Mouse (Mus musculus) G1E (cell line): ENCODE measurements at regions not wholly inside any gene's neighbourhood (a gene's known extent, or its start where the extent isn't known, plus 50 kb on each side); places are given as distances from the start of the nearest gene placed in this dataset.

Experiments used
- CTCF ChIP-seq: IDR thresholded peaks from 2 replicates; pipeline ENCODE4 v1.5.1; 2012; ENCODE audit warnings: low read depth, low read length, inconsistent platforms, mixed read lengths
- GATA1 ChIP-seq: IDR thresholded peaks from 2 replicates; pipeline ENCODE4 v1.6.1; 2012; ENCODE audit warnings: borderline replicate concordance, low read length, inconsistent platforms, mixed read lengths
- GATA2 ChIP-seq: IDR thresholded peaks from 2 replicates; pipeline ENCODE4 v1.6.1; 2012; ENCODE audit warnings: low read depth, low read length, inconsistent platforms, borderline replicate concordance
- POLR2AphosphoS5 ChIP-seq: IDR thresholded peaks from 2 replicates; pipeline ENCODE4 v1.6.1; 2012; ENCODE audit warnings: low read depth, low read length, inconsistent platforms; ENCODE audit not compliant: insufficient replicate concordance
- TAL1 ChIP-seq: conservative IDR thresholded peaks from 2 replicates; pipeline ENCODE4 v1.6.1; 2012; ENCODE audit warnings: low read depth, low read length, inconsistent platforms, mixed read lengths

- TF ChIP-seq TAL1: no peak
- no peak for TF ChIP-seq CTCF
- no peak for TF ChIP-seq POLR2AphosphoS5
- no peak for TF ChIP-seq GATA1
- TF ChIP-seq GATA2: no peak
These were observed 338.4 kb upstream of the Clnk start for GRCm38 (mm10) chr5:39215016-39215415.
